Mouse (Mus musculus): ENCODE measurements around the gene Srrm3. TPM values are rescaled to one million over a fixed set of nuclear protein-coding genes. Genes with fewer than 3 reads are reported as not detected.
A peak's percentile ranks its signal among the peaks of the same experiment; 100 is the strongest.

Srrm3 gene
- polyA plus RNA-seq, 3 experiments from 2014 or later, result not detected

GRCm38 (mm10) chr5:135824517-135824916 is 17.8 kb downstream of the Srrm3 start:
- no peak for ATAC-seq

- no peak for ATAC-seq
These were observed 19.5 kb downstream of the Srrm3 start for GRCm38 (mm10) chr5:135826225-135826624.

GRCm38 (mm10) chr5:135829381-135829780 is 22.7 kb downstream of the Srrm3 start:
- ATAC-seq, result no peak

- ATAC-seq, result no peak
These were observed 26.0 kb downstream of the Srrm3 start for GRCm38 (mm10) chr5:135832729-135833128.

- ATAC-seq, result peak; percentile 92
These were observed 28.2 kb downstream of the Srrm3 start for GRCm38 (mm10) chr5:135834769-135835491.

GRCm38 (mm10) chr5:135835492-135835858 is 28.8 kb downstream of the Srrm3 start:
- ATAC-seq, result no peak

GRCm38 (mm10) chr5:135835981-135836380 is 29.3 kb downstream of the Srrm3 start:
- ATAC-seq, result no peak

- no peak for ATAC-seq
These were observed 35.0 kb downstream of the Srrm3 start for GRCm38 (mm10) chr5:135841651-135842050.

- no peak for ATAC-seq
These were observed 36.7 kb downstream of the Srrm3 start for GRCm38 (mm10) chr5:135843418-135843817.

- no peak for ATAC-seq
These were observed 39.1 kb downstream of the Srrm3 start for GRCm38 (mm10) chr5:135845676-135846320.

GRCm38 (mm10) chr5:135847460-135847859 is 40.8 kb downstream of the Srrm3 start:
- no peak for ATAC-seq

GRCm38 (mm10) chr5:135847881-135848280 is 41.2 kb downstream of the Srrm3 start:
- no peak for ATAC-seq

GRCm38 (mm10) chr5:135851024-135851423 is 44.3 kb downstream of the Srrm3 start:
- ATAC-seq, result no peak

GRCm38 (mm10) chr5:135851481-135851880 is 44.8 kb downstream of the Srrm3 start:
- no peak for ATAC-seq

- no peak for ATAC-seq
These were observed 45.7 kb downstream of the Srrm3 start for GRCm38 (mm10) chr5:135852421-135852820.

GRCm38 (mm10) chr5:135853731-135854130 is 47.0 kb downstream of the Srrm3 start:
- ATAC-seq, result no peak

GRCm38 (mm10) chr5:135855156-135855555 is 48.5 kb downstream of the Srrm3 start:
- no peak for ATAC-seq

- ATAC-seq, result no peak
These were observed 60.0 kb downstream of the Srrm3 start for GRCm38 (mm10) chr5:135866662-135867061.

- no peak for ATAC-seq
These were observed 61.2 kb downstream of the Srrm3 start for GRCm38 (mm10) chr5:135867637-135868593.

- ATAC-seq, result no peak
These were observed 62.0 kb downstream of the Srrm3 start for GRCm38 (mm10) chr5:135868653-135869052.

GRCm38 (mm10) chr5:135869661-135870423 is 63.2 kb downstream of the Srrm3 start:
- ATAC-seq, result no peak

- no peak for ATAC-seq
These were observed 63.8 kb downstream of the Srrm3 start for GRCm38 (mm10) chr5:135870505-135870904.

All from inflammation-experienced regulatory T-cells, adult 6 months (primary cell).